8 mouse cellular contexts compared by ENCODE assay signal in the genomic region with DNA sequence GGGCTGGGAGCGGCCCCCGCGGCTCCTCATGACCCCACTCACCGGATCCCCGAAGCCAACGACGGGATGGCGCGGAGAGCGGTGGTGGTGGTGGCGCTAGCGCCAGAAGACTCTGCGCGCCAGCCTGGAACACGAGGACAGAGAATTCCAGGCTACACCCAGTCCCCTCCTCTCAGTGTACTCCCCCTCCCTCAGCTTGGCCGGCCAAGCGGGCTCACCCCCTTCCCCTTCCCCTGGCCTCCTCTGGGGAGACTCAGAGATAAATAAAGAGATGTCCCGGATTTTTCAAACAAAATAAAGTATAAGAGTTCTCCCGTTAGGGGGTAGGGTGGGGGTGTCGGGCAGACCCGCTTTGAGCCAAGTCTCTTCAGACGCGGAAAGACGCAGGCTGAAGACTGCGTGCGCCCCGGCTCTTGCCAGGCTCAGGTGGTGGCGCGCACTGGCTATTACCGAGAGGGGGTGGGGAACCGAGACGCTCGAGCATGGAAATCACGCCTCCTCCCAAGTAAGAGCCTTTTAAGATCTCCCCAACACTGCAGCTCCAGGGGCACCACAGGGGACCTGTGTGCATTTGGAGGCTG. TPM values are rescaled to one million over a fixed set of nuclear protein-coding genes. Genes with fewer than 3 reads are reported as not detected.
DNase-seq lines count a peak whose midpoint lies in the region; ATAC-seq and TF ChIP-seq lines count a peak whose summit lies in the region.

A gene (minus strand): TSS at position 114 of the 581 bp plus-strand sequence.

- no peaks in the 10 kb centered on the region for H3K4me1 ChIP-seq in kidney, adult 2 months (ENCODE audit: control insufficient read depth, insufficient read depth, low read length)
- no peaks in the 10 kb centered on the region for H3K4me1 ChIP-seq in brown adipose tissue, adult 24 weeks (ENCODE audit: control insufficient read depth, insufficient read depth, insufficient read length, low read length)
- no peaks in the 10 kb centered on the region for H3K4me1 ChIP-seq in forebrain, embryonic 12.5 days
- H3K4me1 ChIP-seq in midbrain, postnatal 0 days (ENCODE audit: insufficient read depth, low read length), result no peaks in the 10 kb centered on the region

- no peaks in the 10 kb centered on the region for H3K36me3 ChIP-seq in kidney, adult 2 months (ENCODE audit: control insufficient read depth, insufficient read depth, low read length)
- H3K36me3 ChIP-seq in forebrain, embryonic 12.5 days (replicated peaks), result no peaks in the 10 kb centered on the region
- H3K36me3 ChIP-seq in midbrain, postnatal 0 days (ENCODE audit: insufficient read depth, low read length), result no peaks in the 10 kb centered on the region

- peak within 1 kb of the TSS; percentile 52 for H3K4me3 ChIP-seq in kidney, adult 2 months (ENCODE audit: insufficient read depth, low read depth, low read length)
- peak within 1 kb of the TSS; percentile 44 for H3K4me3 ChIP-seq in brown adipose tissue, adult 24 weeks (ENCODE audit: insufficient read depth, low read depth, low read length)
- H3K4me3 ChIP-seq in forebrain, embryonic 12.5 days (replicated peaks), result peak within 1 kb of the TSS; percentile 54
- peak within 1 kb of the TSS; percentile 55 for H3K4me3 ChIP-seq in left cerebral cortex, adult 2 months
- H3K4me3 ChIP-seq in midbrain, postnatal 0 days (ENCODE audit: low read depth, low read length), result peak within 1 kb of the TSS; percentile 55

- H3K4me2 ChIP-seq in forebrain, embryonic 12.5 days, result peak within 1 kb of the TSS; percentile 81
- peak within 1 kb of the TSS; percentile 62 for H3K4me2 ChIP-seq in midbrain, postnatal 0 days (ENCODE audit: low read depth, low read length, poor library complexity, severe bottlenecking)

- peak; percentile 78 for ATAC-seq in forebrain, embryonic 12.5 days (ENCODE audit: low FRiP score)
- ATAC-seq in midbrain, postnatal 0 days (ENCODE audit: low FRiP score), result peak; percentile 76

- H3K9ac ChIP-seq in forebrain, embryonic 12.5 days, result peak within 1 kb of the TSS; percentile 49
- peak within 1 kb of the TSS; percentile 60 for H3K9ac ChIP-seq in midbrain, postnatal 0 days (replicated peaks; ENCODE audit: low read length, poor library complexity, severe bottlenecking)

- intact Hi-C loops in left cerebral cortex, adult 2 months (cut with DNase I), result loop anchor here (2.0 to 10.0 kb wide), 4 partner anchors 23 to 1831 kb away; no protein-coding TSS in a partner anchor

- TF ChIP-seq POLR2A in kidney, adult 2 months (IDR thresholded peaks at IDR 0.05; ENCODE audit: low read depth, low read length), result no peak

- WGBS in kidney, adult 2 months, result under 1% methylated on average over 33 of the region's 34 CpGs
- 27% methylated on average over 29 of the region's 34 CpGs for WGBS in forebrain, embryonic 12.5 days
- WGBS in midbrain, postnatal 0 days, result 16% methylated on average over 26 of the region's 34 CpGs

- no peaks in the 10 kb centered on the region for H3K9me3 ChIP-seq in forebrain, embryonic 12.5 days
- no peaks in the 10 kb centered on the region; the same call in 1 of the 2 replicates for H3K9me3 ChIP-seq in midbrain, postnatal 0 days (ENCODE audit: low read length)

- no peak for DNase-seq in kidney, adult 2 months
- DNase-seq in kidney, postnatal 14 days, result no peak
- peak; percentile 34 to 37 for DNase-seq in left cerebral cortex, adult 2 months (ENCODE audit: extremely low spot score in 1 of 2, low spot score in 2 of 2)
- peak; percentile 27 for DNase-seq in midbrain, postnatal 0 days (ENCODE audit: low spot score)
- no peak for DNase-seq in adrenal gland, postnatal 25 days
- DNase-seq in ovary, postnatal 36 days (ENCODE audit: low spot score), result no peak

- no peak within 1 kb of the TSS for H3K27ac ChIP-seq in kidney, adult 2 months (ENCODE audit: insufficient read depth, low read depth, low read length)
- no peak within 1 kb of the TSS for H3K27ac ChIP-seq in brown adipose tissue, adult 24 weeks (replicated peaks; ENCODE audit: low read depth, low read length)
- H3K27ac ChIP-seq in forebrain, embryonic 12.5 days, result no peak within 1 kb of the TSS
- peak within 1 kb of the TSS; percentile 80 for H3K27ac ChIP-seq in left cerebral cortex, adult 2 months
- H3K27ac ChIP-seq in midbrain, postnatal 0 days (ENCODE audit: low read depth, low read length), result peak within 1 kb of the TSS; percentile 67

- TF ChIP-seq CTCF in kidney, adult 2 months (conservative IDR thresholded peaks at IDR 0.05; ENCODE audit: insufficient read depth, insufficient read length, low read depth, low read length), result no peak
- TF ChIP-seq CTCF in left cerebral cortex, adult 2 months (IDR thresholded peaks at IDR 0.05), result no peak
- no peak for TF ChIP-seq CTCF in midbrain, postnatal 0 days (IDR thresholded peaks at IDR 0.05)

- no peaks in the 10 kb centered on the region; the same call in 1 of the 2 replicates for H3K27me3 ChIP-seq in kidney, adult 2 months (replicated peaks; ENCODE audit: control insufficient read depth, insufficient read depth, low read length)
- peaks cover 33% of the 10 kb centered on the region for H3K27me3 ChIP-seq in forebrain, embryonic 12.5 days
- H3K27me3 ChIP-seq in midbrain, postnatal 0 days (ENCODE audit: insufficient read depth, low read length), result no peaks in the 10 kb centered on the region

RNA-seq across cellular contexts. Expression of the gene that starts here (rescaled TPM):
- polyA plus RNA-seq in kidney, adult 2 months (2012; rRNA removed), result 0.22 and 0.46 TPM in 2 replicates
- polyA plus RNA-seq in brown adipose tissue, adult 24 weeks (2012; ENCODE audit: insufficient read depth, insufficient read length, missing spikeins), result not detected in 2 replicates
- 1.4 and 1.9 TPM in 2 replicates for polyA plus RNA-seq in forebrain, embryonic 12.5 days (2016; fragmentation: Nextera tagmentation; extraction: Ambion mirVana)
- total RNA-seq in left cerebral cortex, adult 2 months (2021), result 10 to 100 TPM; 17.6 to 19.8 TPM
- 22.6 and 22.9 TPM in 2 replicates for total RNA-seq in midbrain, postnatal 0 days (2014; rRNA removed)
- polyA plus RNA-seq in midbrain, postnatal 0 days (2015; fragmentation: Nextera tagmentation; extraction: Ambion mirVana), result 12.0 TPM in 2 replicates
- total RNA-seq in adrenal gland, postnatal 25 days (2021), result not detected in 2 replicates

Comparison
In these comparisons a context has a peak if more than half of its experiments do, and no peak if none do; other contexts are left out.
1. RNA of the gene that starts here (total RNA-seq): 22.6 to 22.9 TPM in midbrain, postnatal 0 days and 17.6 to 19.8 TPM in left cerebral cortex, adult 2 months; not detected in adrenal gland, postnatal 25 days; every median in the first group is over 10 times any median in the second.
2. DNase-seq: peak in left cerebral cortex, adult 2 months (2 of 2) and midbrain, postnatal 0 days (single experiment); none in kidney, adult 2 months (single experiment), kidney, postnatal 14 days (single experiment), adrenal gland, postnatal 25 days (single experiment) and ovary, postnatal 36 days (single experiment).
3. H3K27ac ChIP-seq: peak in left cerebral cortex, adult 2 months (single experiment) and midbrain, postnatal 0 days (single experiment); none in kidney, adult 2 months (single experiment), brown adipose tissue, adult 24 weeks (single experiment) and forebrain, embryonic 12.5 days (single experiment).
4. Peak in every context shown above with its lines, with median percentiles within 50 percentile points of each other: H3K4me3 ChIP-seq.